Mouse (Mus musculus): ENCODE measurements at regions not wholly inside any gene's neighbourhood (a gene's known extent, or its start where the extent isn't known, plus 50 kb on each side); places are given as distances from the start of the nearest gene placed in this dataset.
A peak's percentile ranks its signal among the peaks of the same experiment; 100 is the strongest.

GRCm38 (mm10) chr13:28730059-28730580, 223.4 kb downstream of the Sox4 start:
- Histone ChIP-seq H3K27ac (ENCODE audit: control insufficient read depth, insufficient read depth, low read length) (no peak overlapping the region; the same call in 1 of the 2 replicates), H3K4me3 (ENCODE audit: control insufficient read depth, insufficient read depth, low read length) (no peak overlapping the region), H3K36me3 (ENCODE audit: control insufficient read depth, insufficient read depth, low read length) (no peaks in the 10 kb centered on the region; the same call in 1 of the 2 replicates), H3K4me1 (replicated peaks; ENCODE audit: control insufficient read depth, insufficient read depth, low read length) (peaks cover 10% of the 10 kb centered on the region), H3K27me3 (ENCODE audit: control insufficient read depth, insufficient read depth, low read length) (no peaks in the 10 kb centered on the region)
- no peak for DNase-seq
- no peak for TF ChIP-seq CTCF (IDR thresholded peaks at IDR 0.05; ENCODE audit: borderline replicate concordance, control insufficient read depth, extremely low read depth, insufficient read depth, low read length, poor library complexity)
- no peak for TF ChIP-seq POLR2A (IDR thresholded peaks at IDR 0.05; ENCODE audit: control insufficient read depth, extremely low read depth, insufficient read depth, low read length, poor library complexity)
- WGBS: 58% methylated on average over 8 of the region's 8 CpGs

GRCm38 (mm10) chr13:28728768-28729167, 224.7 kb downstream of the Sox4 start:
- Histone ChIP-seq H3K4me3 (ENCODE audit: control insufficient read depth, insufficient read depth, low read length) (no peak overlapping the region), H3K4me1 (replicated peaks; ENCODE audit: control insufficient read depth, insufficient read depth, low read length) (peaks cover 11% of the 10 kb centered on the region), H3K36me3 (ENCODE audit: control insufficient read depth, insufficient read depth, low read length) (no peaks in the 10 kb centered on the region; the same call in 1 of the 2 replicates), H3K27me3 (ENCODE audit: control insufficient read depth, insufficient read depth, low read length) (no peaks in the 10 kb centered on the region), H3K27ac (ENCODE audit: control insufficient read depth, insufficient read depth, low read length) (no peak overlapping the region)
- 98% methylated on average over 5 of the region's 5 CpGs for WGBS
- TF ChIP-seq CTCF (IDR thresholded peaks at IDR 0.05; ENCODE audit: borderline replicate concordance, control insufficient read depth, extremely low read depth, insufficient read depth, low read length, poor library complexity) (no peak), POLR2A (IDR thresholded peaks at IDR 0.05; ENCODE audit: control insufficient read depth, extremely low read depth, insufficient read depth, low read length, poor library complexity) (no peak)
- no peak for DNase-seq

DNA sequence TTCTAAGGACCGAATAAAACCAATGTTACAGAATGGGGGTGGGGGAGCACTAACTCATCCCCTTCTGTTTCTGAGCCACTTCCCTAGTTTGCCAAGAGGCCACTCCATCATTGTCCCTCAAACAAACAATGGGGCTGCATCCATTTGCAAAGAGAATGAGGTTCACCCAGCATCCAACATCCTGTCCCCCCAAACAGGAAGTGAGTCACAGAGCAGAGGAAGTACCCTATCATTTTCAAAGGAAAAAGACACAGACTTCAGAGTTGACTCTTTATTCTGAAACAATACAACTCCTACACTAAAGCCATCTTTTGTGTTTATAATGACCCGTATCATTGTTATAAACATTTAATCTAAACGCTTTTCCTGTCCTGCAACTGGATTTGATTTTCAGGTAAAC, 229.2 kb downstream of the Sox4 start:
- Histone ChIP-seq H3K4me3 (ENCODE audit: control insufficient read depth, insufficient read depth, low read length) (no peak overlapping the region), H3K27me3 (ENCODE audit: control insufficient read depth, insufficient read depth, low read length) (no peaks in the 10 kb centered on the region), H3K27ac (ENCODE audit: control insufficient read depth, insufficient read depth, low read length) (no peak overlapping the region), H3K4me1 (replicated peaks; ENCODE audit: control insufficient read depth, insufficient read depth, low read length) (peaks cover 19% of the 10 kb centered on the region), H3K36me3 (ENCODE audit: control insufficient read depth, insufficient read depth, low read length) (no peaks in the 10 kb centered on the region; the same call in 1 of the 2 replicates)
- DNase-seq: no peak
- TF ChIP-seq POLR2A (IDR thresholded peaks at IDR 0.05; ENCODE audit: control insufficient read depth, extremely low read depth, insufficient read depth, low read length, poor library complexity) (no peak), CTCF (IDR thresholded peaks at IDR 0.05; ENCODE audit: borderline replicate concordance, control insufficient read depth, extremely low read depth, insufficient read depth, low read length, poor library complexity) (no peak)
- 68% methylated on average over 3 of the region's 3 CpGs for WGBS

- 91% methylated on average over 2 of the region's 2 CpGs for WGBS
- Histone ChIP-seq H3K4me1 (replicated peaks; ENCODE audit: control insufficient read depth, insufficient read depth, low read length) (peaks cover 32% of the 10 kb centered on the region), H3K27ac (ENCODE audit: control insufficient read depth, insufficient read depth, low read length) (no peak overlapping the region), H3K27me3 (ENCODE audit: control insufficient read depth, insufficient read depth, low read length) (no peaks in the 10 kb centered on the region), H3K36me3 (ENCODE audit: control insufficient read depth, insufficient read depth, low read length) (no peaks in the 10 kb centered on the region), H3K4me3 (ENCODE audit: control insufficient read depth, insufficient read depth, low read length) (no peak overlapping the region)
- DNase-seq: no peak
- no peak for TF ChIP-seq POLR2A (IDR thresholded peaks at IDR 0.05; ENCODE audit: control insufficient read depth, extremely low read depth, insufficient read depth, low read length, poor library complexity)
- no peak for TF ChIP-seq CTCF (IDR thresholded peaks at IDR 0.05; ENCODE audit: borderline replicate concordance, control insufficient read depth, extremely low read depth, insufficient read depth, low read length, poor library complexity)
Measured at GRCm38 (mm10) chr13:28722074-28722473, 231.4 kb downstream of the Sox4 start.

DNA sequence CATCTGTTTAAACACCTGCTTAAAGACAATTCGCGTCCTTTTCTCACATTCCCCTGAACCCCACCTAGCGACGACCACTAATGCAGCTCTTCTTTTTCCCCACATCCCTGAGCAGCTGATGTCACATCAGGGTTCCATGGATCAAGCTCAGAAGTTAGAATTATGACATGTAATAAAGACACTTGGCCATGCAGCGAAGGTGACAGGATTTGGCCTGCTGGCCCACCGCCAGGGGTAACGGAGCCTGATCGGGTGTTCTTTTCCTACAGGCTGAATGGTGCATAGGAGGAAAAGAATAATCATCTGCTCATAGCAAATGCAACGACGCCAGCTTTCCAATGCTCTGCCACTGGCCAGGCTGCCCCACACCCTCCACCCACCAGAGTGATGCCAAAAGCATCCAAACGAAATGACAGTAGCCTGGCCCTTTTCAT, 231.9 kb downstream of the Sox4 start:
- Histone ChIP-seq H3K27ac (ENCODE audit: control insufficient read depth, insufficient read depth, low read length) (peak overlapping the region; percentile 3), H3K4me3 (ENCODE audit: control insufficient read depth, insufficient read depth, low read length) (no peak overlapping the region), H3K36me3 (ENCODE audit: control insufficient read depth, insufficient read depth, low read length) (no peaks in the 10 kb centered on the region), H3K4me1 (replicated peaks; ENCODE audit: control insufficient read depth, insufficient read depth, low read length) (peaks cover 32% of the 10 kb centered on the region), H3K27me3 (ENCODE audit: control insufficient read depth, insufficient read depth, low read length) (no peaks in the 10 kb centered on the region)
- no peak for DNase-seq
- no peak for TF ChIP-seq CTCF (IDR thresholded peaks at IDR 0.05; ENCODE audit: borderline replicate concordance, control insufficient read depth, extremely low read depth, insufficient read depth, low read length, poor library complexity)
- TF ChIP-seq POLR2A (IDR thresholded peaks at IDR 0.05; ENCODE audit: control insufficient read depth, extremely low read depth, insufficient read depth, low read length, poor library complexity): no peak
- 87% methylated on average over 11 of the region's 11 CpGs for WGBS

GRCm38 (mm10) chr13:28720639-28721239, 232.8 kb downstream of the Sox4 start:
- DNase-seq: no peak
- 44% methylated on average over 11 of the region's 11 CpGs for WGBS
- no peaks in the 10 kb centered on the region for H3K36me3 ChIP-seq (ENCODE audit: control insufficient read depth, insufficient read depth, low read length)
- peaks cover 32% of the 10 kb centered on the region for H3K4me1 ChIP-seq (replicated peaks; ENCODE audit: control insufficient read depth, insufficient read depth, low read length)
- no peak overlapping the region for H3K4me3 ChIP-seq (ENCODE audit: control insufficient read depth, insufficient read depth, low read length)
- H3K27ac ChIP-seq (ENCODE audit: control insufficient read depth, insufficient read depth, low read length): peak overlapping the region; percentile 77
- TF ChIP-seq POLR2A (IDR thresholded peaks at IDR 0.05; ENCODE audit: control insufficient read depth, extremely low read depth, insufficient read depth, low read length, poor library complexity) (no peak), CTCF (IDR thresholded peaks at IDR 0.05; ENCODE audit: borderline replicate concordance, control insufficient read depth, extremely low read depth, insufficient read depth, low read length, poor library complexity) (no peak)
- H3K27me3 ChIP-seq (ENCODE audit: control insufficient read depth, insufficient read depth, low read length): no peaks in the 10 kb centered on the region

Measured in thymus, adult 2 months (tissue).